Mouse (Mus musculus): ENCODE measurements around the gene Ddx24. TPM values are rescaled to one million over a fixed set of nuclear protein-coding genes. Genes with fewer than 3 reads are reported as not detected.

Gene Ddx24
- polyA plus RNA-seq, 1 experiment from 2014 or later: 140 TPM

- no peak for ATAC-seq (ENCODE audit: low FRiP score, low TSS enrichment)
- no peaks in the 10 kb centered on the region for H3K27me3 ChIP-seq (ENCODE audit: control insufficient read depth, insufficient read depth, low read length)
- 92% methylated on average over 17 of the region's 17 CpGs for WGBS
- no peak overlapping the region for H3K27ac ChIP-seq (replicated peaks; ENCODE audit: low read depth, low read length)
- no peak for DNase-seq
- no peaks in the 10 kb centered on the region for H3K36me3 ChIP-seq (ENCODE audit: control insufficient read depth, insufficient read depth, low read length)
- no peak overlapping the region for H3K9ac ChIP-seq (replicated peaks; ENCODE audit: low read length)
- H3K9me3 ChIP-seq (ENCODE audit: control insufficient read depth, low read length): no peaks in the 10 kb centered on the region
- H3K4me1 ChIP-seq (ENCODE audit: control insufficient read depth, insufficient read depth, low read length): no peaks in the 10 kb centered on the region
- no peak overlapping the region for H3K4me2 ChIP-seq (ENCODE audit: low read length)
- no peak overlapping the region for H3K4me3 ChIP-seq (replicated peaks; ENCODE audit: low read depth, low read length)
Measured at GRCm38 (mm10) chr12:103361539-103362307, 63.9 kb downstream of the Ddx24 start.

GRCm38 (mm10) chr12:103360812-103361211 lies 64.8 kb downstream of the Ddx24 start:
- no peaks in the 10 kb centered on the region for H3K27me3 ChIP-seq (ENCODE audit: control insufficient read depth, insufficient read depth, low read length)
- H3K36me3 ChIP-seq (ENCODE audit: control insufficient read depth, insufficient read depth, low read length): no peaks in the 10 kb centered on the region
- H3K4me2 ChIP-seq (ENCODE audit: low read length): no peak overlapping the region
- WGBS: 88% methylated on average over 8 of the region's 8 CpGs
- DNase-seq (no peak), ATAC-seq (ENCODE audit: low FRiP score, low TSS enrichment) (no peak)
- H3K9me3 ChIP-seq (ENCODE audit: control insufficient read depth, low read length): no peaks in the 10 kb centered on the region
- no peak overlapping the region for H3K9ac ChIP-seq (replicated peaks; ENCODE audit: low read length)
- no peak overlapping the region for H3K4me3 ChIP-seq (replicated peaks; ENCODE audit: low read depth, low read length)
- H3K4me1 ChIP-seq (ENCODE audit: control insufficient read depth, insufficient read depth, low read length): no peaks in the 10 kb centered on the region
- H3K27ac ChIP-seq (replicated peaks; ENCODE audit: low read depth, low read length): no peak overlapping the region

GRCm38 (mm10) chr12:103358951-103359801 lies 66.5 kb downstream of the Ddx24 start:
- Histone ChIP-seq H3K9me3 (ENCODE audit: control insufficient read depth, low read length) (no peaks in the 10 kb centered on the region), H3K27me3 (ENCODE audit: control insufficient read depth, insufficient read depth, low read length) (no peaks in the 10 kb centered on the region), H3K36me3 (ENCODE audit: control insufficient read depth, insufficient read depth, low read length) (no peaks in the 10 kb centered on the region), H3K27ac (replicated peaks; ENCODE audit: low read depth, low read length) (no peak overlapping the region), H3K4me1 (ENCODE audit: control insufficient read depth, insufficient read depth, low read length) (no peaks in the 10 kb centered on the region), H3K4me3 (replicated peaks; ENCODE audit: low read depth, low read length) (no peak overlapping the region), H3K4me2 (ENCODE audit: low read length) (no peak overlapping the region), H3K9ac (replicated peaks; ENCODE audit: low read length) (no peak overlapping the region)
- 82% methylated on average over 4 of the region's 4 CpGs for WGBS
- DNase-seq (no peak), ATAC-seq (ENCODE audit: low FRiP score, low TSS enrichment) (no peak)

GRCm38 (mm10) chr12:103358216-103358615 lies 67.4 kb downstream of the Ddx24 start:
- WGBS: 79% methylated on average over 8 of the region's 8 CpGs

More at GRCm38 (mm10) chr12:103358216-103358615, 67.4 kb downstream of the Ddx24 start:
- H3K9ac ChIP-seq (replicated peaks; ENCODE audit: low read length): no peak overlapping the region
- ATAC-seq (ENCODE audit: low FRiP score, low TSS enrichment) (no peak), DNase-seq (no peak)
- H3K27ac ChIP-seq (replicated peaks; ENCODE audit: low read depth, low read length): no peak overlapping the region
- no peak overlapping the region for H3K4me3 ChIP-seq (replicated peaks; ENCODE audit: low read depth, low read length)
- H3K9me3 ChIP-seq (ENCODE audit: control insufficient read depth, low read length): no peaks in the 10 kb centered on the region
- H3K4me2 ChIP-seq (ENCODE audit: low read length): no peak overlapping the region
- H3K27me3 ChIP-seq (ENCODE audit: control insufficient read depth, insufficient read depth, low read length): no peaks in the 10 kb centered on the region
- no peaks in the 10 kb centered on the region for H3K4me1 ChIP-seq (ENCODE audit: control insufficient read depth, insufficient read depth, low read length)
- no peaks in the 10 kb centered on the region for H3K36me3 ChIP-seq (ENCODE audit: control insufficient read depth, insufficient read depth, low read length)

Other genes starting within 250 kb of the Ddx24 start
- gene Prima1, start 183.7 kb downstream of the Ddx24 start, polyA plus RNA-seq (2014; fragmentation: Nextera tagmentation; extraction: Ambion mirVana): 1.1 and 1.2 TPM in 2 replicates
- gene Fam181a, start 114.9 kb downstream of the Ddx24 start, polyA plus RNA-seq (2014; fragmentation: Nextera tagmentation; extraction: Ambion mirVana): 8.9 and 15.9 TPM in 2 replicates
- gene Asb2, start 69.8 kb downstream of the Ddx24 start, polyA plus RNA-seq (2014; fragmentation: Nextera tagmentation; extraction: Ambion mirVana): 0.39 and 0.46 TPM in 2 replicates
- gene Otub2, start 37.1 kb downstream of the Ddx24 start, polyA plus RNA-seq (2014; fragmentation: Nextera tagmentation; extraction: Ambion mirVana): 22.9 and 26.3 TPM in 2 replicates
- gene 9330161L09Rik, start 18.0 kb downstream of the Ddx24 start, polyA plus RNA-seq (2014; fragmentation: Nextera tagmentation; extraction: Ambion mirVana): 1.6 and 2.2 TPM in 2 replicates
- 5.8 and 9.4 TPM in 2 replicates for gene Ifi27, start 8.4 kb upstream of the Ddx24 start, polyA plus RNA-seq (2014; fragmentation: Nextera tagmentation; extraction: Ambion mirVana)
- gene Ifi27l2a, start 17.9 kb upstream of the Ddx24 start, polyA plus RNA-seq (2014; fragmentation: Nextera tagmentation; extraction: Ambion mirVana): 12.8 TPM in 1 of 2 replicates, not detected in the other
- gene Ifi27l2b, start 31.4 kb upstream of the Ddx24 start, polyA plus RNA-seq (2014; fragmentation: Nextera tagmentation; extraction: Ambion mirVana): not detected in 2 replicates
- gene Ppp4r4, start 106.5 kb upstream of the Ddx24 start, polyA plus RNA-seq (2014; fragmentation: Nextera tagmentation; extraction: Ambion mirVana): 3.3 and 3.9 TPM in 2 replicates
- 0.09 TPM in 1 of 2 replicates, not detected in the other for gene Serpina10, start 205.6 kb upstream of the Ddx24 start, polyA plus RNA-seq (2014; fragmentation: Nextera tagmentation; extraction: Ambion mirVana)
- not detected in 2 replicates for gene Serpina6, start 231.4 kb upstream of the Ddx24 start, polyA plus RNA-seq (2014; fragmentation: Nextera tagmentation; extraction: Ambion mirVana)

All from midbrain, embryonic 14.5 days (tissue).